Mouse (Mus musculus): ENCODE measurements around the gene Tapbp.
"Not testable (repeated sequence)": the region's sequence is repeated elsewhere in the genome, so short reads cannot be mapped to it uniquely, and the experiment has no call there.

Tapbp gene

GRCm38 (mm10) chr17:33903911-33904651 is 11.6 kb upstream of the Tapbp start:
- DNase-seq (ENCODE audit: low read depth, low spot score) = not testable (repeated sequence)

- not testable (repeated sequence) for DNase-seq (ENCODE audit: low read depth, low spot score)
Measured at GRCm38 (mm10) chr17:33904835-33905234, 10.9 kb upstream of the Tapbp start, which contains the start of gene Platr17. Gene Platr17 (plus strand): TSS chr17:33905135.

- DNase-seq (ENCODE audit: low read depth, low spot score) = peak; percentile 65
Measured at GRCm38 (mm10) chr17:33908331-33909076, 7.2 kb upstream of the Tapbp start.

GRCm38 (mm10) chr17:33909077-33909868 is 6.4 kb upstream of the Tapbp start, which contains the start of gene Daxx:
Gene Daxx (plus strand): TSS chr17:33909414.
- peak; percentile 99 for DNase-seq (ENCODE audit: low read depth, low spot score)

GRCm38 (mm10) chr17:33909869-33910250 is 5.8 kb upstream of the Tapbp start:
- DNase-seq (ENCODE audit: low read depth, low spot score) = peak; percentile 55

- DNase-seq (ENCODE audit: low read depth, low spot score) = no peak
Measured at GRCm38 (mm10) chr17:33910346-33911051, 5.2 kb upstream of the Tapbp start.

- DNase-seq (ENCODE audit: low read depth, low spot score) = no peak
Measured at GRCm38 (mm10) chr17:33911052-33911812, 4.5 kb upstream of the Tapbp start.

GRCm38 (mm10) chr17:33911813-33912414 is 3.8 kb upstream of the Tapbp start:
- DNase-seq (ENCODE audit: low read depth, low spot score) = no peak

- no peak for DNase-seq (ENCODE audit: low read depth, low spot score)
Measured at GRCm38 (mm10) chr17:33913264-33913663, 2.4 kb upstream of the Tapbp start.

- DNase-seq (ENCODE audit: low read depth, low spot score) = no peak
Measured at GRCm38 (mm10) chr17:33913905-33914304, 1.8 kb upstream of the Tapbp start.

- no peak for DNase-seq (ENCODE audit: low read depth, low spot score)
Measured at GRCm38 (mm10) chr17:33914969-33915391, 719 bp upstream of the Tapbp start.

GRCm38 (mm10) chr17:33916294-33916693 is 595 bp downstream of the Tapbp start:
- no peak for DNase-seq (ENCODE audit: low read depth, low spot score)

GRCm38 (mm10) chr17:33916847-33917655 is 1.4 kb downstream of the Tapbp start:
- no peak for DNase-seq (ENCODE audit: low read depth, low spot score)

GRCm38 (mm10) chr17:33917656-33918292 is 2.1 kb downstream of the Tapbp start:
- DNase-seq (ENCODE audit: low read depth, low spot score) = no peak

- no peak for DNase-seq (ENCODE audit: low read depth, low spot score)
Measured at GRCm38 (mm10) chr17:33918293-33919203, 2.8 kb downstream of the Tapbp start.

GRCm38 (mm10) chr17:33919351-33920281 is 3.9 kb downstream of the Tapbp start:
- DNase-seq (ENCODE audit: low read depth, low spot score) = peak; percentile 83

Measured in brain, adult 2 months (tissue).